Mouse (Mus musculus) layer of hippocampus, postnatal 10 days (tissue): ENCODE results near the gene Smyd4. TPM values are rescaled to one million over a fixed set of nuclear protein-coding genes. Genes with fewer than 3 reads are reported as not detected.
"Not testable (repeated sequence)": the region's sequence is repeated elsewhere in the genome, so short reads cannot be mapped to it uniquely, and the experiment has no call there.

Experiments
- DNase-seq, 2 experiments: peaks; one replicate each; pipeline ENCODE4 v3.0.0; 2021; ENCODE audit warnings: low spot score in 2 of 2
- total RNA-seq, 2 experiments: library from RNA; stranded (reverse); gene quantifications; 2 replicates each; pipeline ENCODE4 v1.2.3; 2021

Gene Smyd4
- total RNA-seq, 2 experiments from 2014 or later, result 13.2 to 13.7 TPM

- DNase-seq, result no peak
Observed at GRCm38 (mm10) chr11:75344716-75345115, 3.5 kb upstream of the Smyd4 start.

- no peak for DNase-seq
Observed at GRCm38 (mm10) chr11:75346556-75347187, 1.6 kb upstream of the Smyd4 start.

GRCm38 (mm10) chr11:75347188-75347585, 1.0 kb upstream of the Smyd4 start:
- no peak for DNase-seq

GRCm38 (mm10) chr11:75347596-75347995, 637 bp upstream of the Smyd4 start:
- no peak for DNase-seq

- no peak for DNase-seq
Observed at GRCm38 (mm10) chr11:75348890-75349261, 643 bp downstream of the Smyd4 start.

GRCm38 (mm10) chr11:75351225-75351624, 3.0 kb downstream of the Smyd4 start:
- DNase-seq, result no peak

- no peak for DNase-seq
Observed at GRCm38 (mm10) chr11:75355475-75355874, 7.2 kb downstream of the Smyd4 start.

GRCm38 (mm10) chr11:75377125-75377524, 28.9 kb downstream of the Smyd4 start:
- no peak for DNase-seq

GRCm38 (mm10) chr11:75378786-75379185, 30.6 kb downstream of the Smyd4 start:
- not testable (repeated sequence) for DNase-seq

GRCm38 (mm10) chr11:75383529-75383928, 35.3 kb downstream of the Smyd4 start:
- DNase-seq, result not testable (repeated sequence)

GRCm38 (mm10) chr11:75395611-75396010, 47.4 kb downstream of the Smyd4 start:
- peak in 1 of 2 experiments; percentile 3 for DNase-seq

- DNase-seq, result no peak
Observed at GRCm38 (mm10) chr11:75397452-75397851, 49.2 kb downstream of the Smyd4 start.

- DNase-seq, result no peak
Observed at GRCm38 (mm10) chr11:75399411-75399841, 51.2 kb downstream of the Smyd4 start.

- no peak for DNase-seq
Observed at GRCm38 (mm10) chr11:75400099-75400498, 51.9 kb downstream of the Smyd4 start.

- DNase-seq, result peak; percentile 51 to 67
Observed at GRCm38 (mm10) chr11:75402271-75402690, 54.0 kb downstream of the Smyd4 start.

- no peak for DNase-seq
Observed at GRCm38 (mm10) chr11:75403301-75404052, 55.2 kb downstream of the Smyd4 start.

GRCm38 (mm10) chr11:75404801-75405200, 56.6 kb downstream of the Smyd4 start:
- DNase-seq, result no peak

GRCm38 (mm10) chr11:75406104-75406503, 57.9 kb downstream of the Smyd4 start:
- DNase-seq, result no peak

GRCm38 (mm10) chr11:75406865-75407264, 58.6 kb downstream of the Smyd4 start:
- DNase-seq, result peak; percentile 47 to 54

GRCm38 (mm10) chr11:75409679-75410575, 61.7 kb downstream of the Smyd4 start:
- no peak for DNase-seq

GRCm38 (mm10) chr11:75410591-75410990, 62.4 kb downstream of the Smyd4 start:
- no peak for DNase-seq

GRCm38 (mm10) chr11:75415096-75415495, 66.9 kb downstream of the Smyd4 start:
- peak; percentile 30 to 35 for DNase-seq
